Mouse (Mus musculus): ENCODE data around the gene Mgat4e.

Mgat4e gene

DNA sequence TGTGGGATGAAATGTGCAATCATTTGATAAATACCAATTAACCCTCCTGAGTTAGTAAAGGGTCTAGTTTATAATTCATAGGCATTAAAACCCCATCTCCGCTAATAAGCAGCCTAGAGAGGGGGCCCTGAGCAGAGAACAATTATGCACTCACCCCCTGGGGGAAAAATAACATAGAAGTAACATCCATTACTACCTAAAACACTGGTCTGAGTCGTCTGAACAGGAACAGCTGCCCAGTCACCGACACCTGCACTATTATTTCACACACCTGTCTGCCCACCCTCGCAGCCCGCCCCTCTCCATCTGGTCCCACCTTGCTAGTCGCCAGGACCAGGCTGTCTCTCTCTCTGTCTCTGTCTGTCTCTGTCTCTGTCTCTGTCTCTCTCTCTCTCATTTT is 36.9 kb downstream of the Mgat4e start:
- DNase-seq, result no peak

DNA sequence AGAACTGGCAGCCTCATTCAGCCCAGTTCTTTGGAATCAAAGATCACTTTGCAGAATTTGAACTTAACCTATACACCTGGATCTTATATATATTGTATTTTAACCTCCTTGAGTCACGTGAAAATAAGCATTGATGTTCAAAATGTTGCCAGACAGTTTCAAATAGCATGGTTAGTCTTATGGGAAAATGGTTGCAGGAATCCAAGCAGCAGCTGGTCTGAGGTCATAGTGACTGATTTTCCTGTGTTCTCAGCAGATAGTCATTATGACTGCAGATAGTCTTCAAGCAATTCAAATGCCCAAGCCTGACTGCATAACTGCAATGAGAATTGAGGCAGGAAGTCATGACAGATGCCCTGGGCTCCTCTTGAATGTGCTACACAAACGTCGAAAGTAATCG is 37.3 kb downstream of the Mgat4e start:
- no peak for DNase-seq

DNA sequence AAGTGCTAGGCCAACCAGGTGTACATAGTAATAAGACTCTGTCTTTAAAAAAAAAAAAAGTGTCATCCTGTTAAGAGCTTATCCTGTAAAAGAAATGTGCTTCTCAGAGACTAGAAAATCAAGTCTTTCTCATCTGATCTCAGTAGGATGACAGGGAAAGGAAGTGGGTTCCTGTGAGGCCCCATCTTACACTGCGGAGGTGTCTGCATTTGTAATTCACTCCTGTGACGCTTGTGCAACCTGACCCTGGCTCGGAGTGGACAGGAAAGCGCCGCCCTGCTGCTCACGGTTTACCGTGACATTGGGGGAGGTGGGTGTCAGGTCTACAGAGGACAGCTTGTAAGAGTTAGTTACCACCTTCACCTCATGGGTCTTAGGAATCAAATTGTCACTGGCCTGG is 39.5 kb downstream of the Mgat4e start:
- DNase-seq, result no peak

DNA sequence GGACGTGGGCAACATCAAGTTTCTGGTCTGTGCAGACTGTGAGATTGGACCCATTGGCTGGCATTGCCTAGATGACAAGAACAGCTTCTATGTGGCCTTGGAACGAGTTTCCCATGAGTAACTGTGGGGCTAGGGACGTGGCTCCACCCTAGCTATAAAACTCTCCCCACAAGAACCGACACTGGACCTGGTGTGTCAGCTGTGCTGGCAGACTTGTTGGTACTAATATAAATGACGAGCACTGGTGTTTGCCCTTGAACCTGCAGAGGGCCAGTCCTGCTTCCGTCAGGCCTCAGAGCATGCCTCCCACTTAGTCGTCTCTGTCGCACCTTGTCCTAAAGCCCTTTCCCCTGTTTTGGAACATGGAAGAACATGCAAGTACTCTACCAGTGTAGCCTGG is 43.3 kb downstream of the Mgat4e start:
- no peak for DNase-seq

DNA sequence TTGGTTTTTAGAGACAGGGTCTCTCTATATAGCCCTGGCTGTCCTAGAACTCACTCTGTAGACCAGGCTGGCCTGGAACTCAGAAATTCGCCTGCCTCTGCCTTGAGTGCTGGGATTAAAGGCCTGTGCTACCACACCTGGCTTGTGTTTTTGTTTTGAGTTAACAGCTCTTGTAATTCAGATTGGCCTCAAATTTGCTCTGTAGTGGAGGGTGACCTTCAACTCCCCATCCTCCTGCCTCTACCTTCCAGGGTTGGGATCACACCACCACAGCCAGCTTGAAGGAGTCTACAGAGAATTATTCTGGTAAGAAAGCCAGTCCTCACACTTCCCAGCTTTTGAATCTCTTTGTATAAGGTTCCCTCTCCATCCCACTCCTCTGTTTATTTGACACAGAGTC is 48.6 kb downstream of the Mgat4e start:
- no peak for DNase-seq

DNA sequence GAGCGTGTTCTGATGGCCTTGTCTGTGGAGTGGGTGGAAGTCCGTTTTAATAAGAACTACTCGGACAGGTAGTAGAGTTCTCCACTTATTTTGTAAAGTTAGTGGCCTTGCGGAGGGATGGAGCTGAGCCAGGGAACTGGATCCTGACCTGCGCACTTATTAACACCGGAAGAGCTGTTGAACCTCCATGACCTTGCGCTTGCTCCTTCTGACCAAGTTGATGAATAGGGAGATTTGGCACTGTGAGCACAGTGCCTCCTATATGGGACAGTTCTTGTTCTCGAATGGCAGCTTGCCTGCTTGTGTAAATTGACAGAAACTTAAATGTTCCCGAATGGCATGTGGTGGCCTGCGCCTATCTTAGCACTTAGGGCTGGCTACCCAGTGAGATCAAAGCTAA is 53.5 kb downstream of the Mgat4e start:
- DNase-seq, result no peak

DNA sequence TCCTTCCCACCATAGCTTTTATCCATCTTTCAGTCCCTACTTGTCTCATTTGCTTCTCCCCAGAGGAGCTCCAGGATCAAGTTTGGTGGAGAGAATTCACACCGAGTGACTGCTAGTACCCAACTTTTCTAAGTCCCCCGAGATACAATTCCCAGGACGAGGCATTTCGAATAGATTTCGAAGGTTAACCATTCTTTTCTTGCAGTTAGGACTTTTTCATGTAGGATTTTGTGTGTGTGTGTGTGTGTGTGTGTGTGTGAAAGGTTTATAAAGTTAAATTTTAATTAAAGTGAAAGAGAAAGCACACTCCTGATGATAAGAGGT is 54.3 kb downstream of the Mgat4e start:
- DNase-seq, result no peak

DNA sequence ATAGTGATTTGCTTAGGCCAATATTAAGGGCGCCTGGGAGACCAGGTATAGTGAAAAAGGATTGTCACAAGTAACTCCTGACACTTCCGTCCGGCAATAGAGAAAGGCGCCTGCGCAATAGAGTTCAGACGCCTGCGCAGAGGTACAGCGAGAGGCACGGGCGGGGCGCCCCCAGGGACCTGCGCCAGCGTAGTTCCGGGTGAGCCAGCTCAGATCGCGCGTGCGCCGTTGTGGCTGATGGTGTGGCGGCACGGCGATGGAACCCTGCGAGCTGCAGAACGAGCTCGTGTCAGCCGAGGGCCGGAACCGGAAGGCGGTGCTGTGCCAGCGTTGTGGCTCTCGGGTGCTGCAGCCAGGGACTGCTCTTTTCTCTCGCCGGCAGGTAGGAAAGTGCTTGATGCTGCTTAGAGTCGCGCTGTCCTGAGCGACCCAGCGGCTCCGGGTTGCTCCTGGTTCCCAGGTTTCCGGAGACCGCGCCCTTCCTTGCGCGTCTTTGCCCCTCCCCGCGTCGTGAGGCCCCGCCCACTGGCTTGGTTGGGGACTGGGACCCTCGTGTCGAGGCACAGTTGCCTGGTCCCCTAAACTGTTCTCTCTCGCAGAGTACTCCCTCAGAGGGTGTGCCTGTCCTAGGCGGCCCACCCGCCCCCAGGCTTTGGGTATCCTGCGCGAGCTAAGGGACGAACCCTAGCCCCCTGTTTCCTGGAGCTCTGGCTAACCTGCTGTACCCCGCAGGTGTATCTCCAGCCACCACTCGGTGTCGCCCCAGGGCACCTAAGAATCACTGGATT is 54.9 kb downstream of the Mgat4e start, which contains the start of gene Rabif:
Gene Rabif, plus strand, starts transcription at position 221 of the 788 bp plus-strand sequence.
- DNase-seq, result peak; percentile 99

DNA sequence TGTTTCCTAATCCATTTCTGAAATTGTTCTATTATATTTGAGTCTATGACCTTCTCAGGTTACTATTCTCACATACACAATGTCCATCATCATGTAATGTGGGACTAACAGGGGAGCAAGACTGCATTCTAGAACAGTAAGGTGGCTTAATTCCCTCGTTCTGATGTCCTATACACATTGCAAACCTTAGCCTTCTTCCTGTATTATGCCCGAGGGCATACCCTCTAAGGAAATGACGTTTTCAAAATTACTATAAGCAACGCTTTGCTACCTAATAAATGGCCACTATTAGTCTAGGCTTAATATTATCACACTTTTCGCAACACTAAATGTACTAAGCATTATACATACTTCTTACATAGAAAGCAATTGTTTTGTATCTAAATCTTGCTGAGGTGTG is 55.5 kb downstream of the Mgat4e start:
- DNase-seq, result no peak

DNA sequence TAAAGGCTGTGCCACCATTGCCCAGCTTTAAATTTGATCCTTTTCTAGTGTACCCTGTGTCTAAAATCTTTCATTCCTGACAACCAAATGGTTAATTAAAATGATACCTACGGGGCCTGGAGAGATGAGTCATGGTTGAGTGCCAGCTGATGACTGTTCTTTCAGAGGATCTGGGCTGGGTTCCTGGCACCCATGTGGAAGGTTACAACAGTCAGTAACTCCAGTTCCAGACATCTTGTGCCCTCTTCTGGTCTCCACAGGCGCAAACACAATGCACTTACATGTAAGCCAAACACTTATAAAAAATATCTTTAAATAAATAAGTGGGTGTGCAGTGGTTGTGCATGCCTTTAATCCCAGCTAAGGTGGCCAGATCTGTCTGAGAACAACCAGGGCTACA is 56.0 kb downstream of the Mgat4e start:
- no peak for DNase-seq

DNA sequence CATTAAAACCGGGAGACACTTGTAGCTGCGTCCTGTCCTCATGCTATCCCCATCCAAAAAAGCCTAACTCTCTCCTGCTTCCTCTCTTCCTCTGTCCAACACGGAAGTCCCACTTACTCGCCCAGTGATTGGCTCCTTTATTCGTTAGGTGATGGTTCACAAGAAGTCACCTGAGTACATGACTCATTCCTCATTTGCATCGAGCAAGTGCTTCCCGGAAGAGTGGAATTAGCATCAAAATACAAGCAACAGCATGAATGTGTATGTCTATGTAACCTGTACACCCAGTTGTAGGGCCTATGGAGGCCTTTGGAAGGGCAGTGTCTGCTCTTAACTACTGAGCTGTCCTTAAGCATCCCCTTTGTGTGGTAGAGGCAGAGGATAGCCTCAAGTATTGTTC is 57.2 kb downstream of the Mgat4e start:
- no peak for DNase-seq

Measured in right cerebral cortex, postnatal 14 days (tissue).